8 mouse cellular contexts compared by ENCODE assay signal in the genomic region with DNA sequence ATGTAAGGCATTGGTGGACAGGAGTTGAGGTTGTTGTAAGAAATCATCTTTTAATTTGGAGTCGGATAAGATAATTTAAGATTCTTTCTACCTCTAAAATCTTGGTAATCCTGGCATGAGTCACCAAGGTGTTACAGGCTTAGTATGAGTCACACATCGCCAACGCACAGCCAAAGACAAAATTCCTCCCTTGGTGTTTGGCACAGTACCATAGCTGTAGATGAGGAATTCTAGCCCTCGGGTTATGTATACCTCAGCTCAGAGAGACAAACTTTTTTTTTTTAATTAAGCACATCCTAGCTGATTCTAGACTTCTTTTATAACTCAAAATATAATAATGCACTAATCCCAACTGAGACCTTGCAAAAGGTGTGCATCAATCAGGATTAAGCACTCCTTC. TPM values are rescaled to one million over a fixed set of nuclear protein-coding genes. Genes with fewer than 3 reads are reported as not detected.
DNase-seq lines count a peak whose midpoint lies in the region; ATAC-seq and TF ChIP-seq lines count a peak whose summit lies in the region.

No protein-coding gene starts in this region.

- peak overlapping the region; percentile 86 for H3K4me2 ChIP-seq in heart, postnatal 0 days (ENCODE audit: low read depth, low read length)
- H3K4me2 ChIP-seq in kidney, postnatal 0 days (ENCODE audit: low read length), result peak overlapping the region; percentile 89
- H3K4me2 ChIP-seq in midbrain, postnatal 0 days (ENCODE audit: low read depth, low read length, poor library complexity, severe bottlenecking), result peak overlapping the region; percentile 83

- no peak for DNase-seq in heart, postnatal 0 days (ENCODE audit: low spot score)
- DNase-seq in heart, postnatal 36 days, result no peak
- DNase-seq in cerebellum, postnatal 25 days, result peak; percentile 34 to 61
- no peak for DNase-seq in kidney, postnatal 0 days (ENCODE audit: low spot score)
- DNase-seq in midbrain, postnatal 0 days (ENCODE audit: low spot score), result no peak
- DNase-seq in gastrocnemius, adult 8-10 months (ENCODE audit: low spot score in 2 of 2), result no peak

- peak overlapping the region; percentile 76 for H3K4me3 ChIP-seq in heart, postnatal 0 days (ENCODE audit: low read depth, low read length)
- H3K4me3 ChIP-seq in ES-Bruce4 (ENCODE audit: low read depth, low read length), result peak overlapping the region; percentile 98
- peak overlapping the region; percentile 75 for H3K4me3 ChIP-seq in kidney, postnatal 0 days (replicated peaks; ENCODE audit: low read depth, low read length)
- peak overlapping the region; percentile 85 for H3K4me3 ChIP-seq in midbrain, postnatal 0 days (ENCODE audit: low read depth, low read length)

- intact Hi-C loops in heart, postnatal 36 days (cut with DNase I), result no loop called here

- H3K36me3 ChIP-seq in heart, postnatal 0 days (replicated peaks; ENCODE audit: control insufficient read depth, insufficient read depth, low read length), result no peaks in the 10 kb centered on the region
- no peaks in the 10 kb centered on the region; the same call in 1 of the 2 replicates for H3K36me3 ChIP-seq in ES-Bruce4 (ENCODE audit: control insufficient read depth, insufficient read depth, low read length, poor library complexity, severe bottlenecking)
- H3K36me3 ChIP-seq in kidney, postnatal 0 days (ENCODE audit: insufficient read depth, low read length), result no peaks in the 10 kb centered on the region
- no peaks in the 10 kb centered on the region for H3K36me3 ChIP-seq in midbrain, postnatal 0 days (ENCODE audit: insufficient read depth, low read length)

- WGBS in heart, postnatal 0 days, result 24% methylated on average over 4 of the region's 4 CpGs
- 44% methylated on average over 4 of the region's 4 CpGs for WGBS in kidney, postnatal 0 days
- 30% methylated on average over 4 of the region's 4 CpGs for WGBS in midbrain, postnatal 0 days

- TF ChIP-seq CTCF in heart, postnatal 0 days (IDR thresholded peaks at IDR 0.05; ENCODE audit: low read depth), result no peak
- no peak for TF ChIP-seq CTCF in ES-Bruce4 (IDR thresholded peaks at IDR 0.05; ENCODE audit: low read depth, low read length)
- no peak for TF ChIP-seq CTCF in kidney, postnatal 0 days (IDR thresholded peaks at IDR 0.05; ENCODE audit: low read depth)
- no peak for TF ChIP-seq CTCF in midbrain, postnatal 0 days (IDR thresholded peaks at IDR 0.05)

- no peak for ATAC-seq in heart, postnatal 0 days (ENCODE audit: insufficient read depth, low read depth)
- ATAC-seq in kidney, postnatal 0 days (replicated peaks; ENCODE audit: low FRiP score, low read depth), result no peak
- ATAC-seq in midbrain, postnatal 0 days (ENCODE audit: low FRiP score), result 0 out of 2 replicates have a peak, but pooled peaks have one; percentile 10
- no peak for ATAC-seq in activated CD4-positive, CD25-positive, alpha-beta regulatory T cell, adult 4 months

- peak overlapping the region; percentile 76 for H3K9ac ChIP-seq in heart, postnatal 0 days (replicated peaks; ENCODE audit: low read depth, low read length)
- H3K9ac ChIP-seq in ES-Bruce4 (ENCODE audit: low read depth, poor library complexity, severe bottlenecking), result peak overlapping the region; percentile 79
- peak overlapping the region; percentile 83 for H3K9ac ChIP-seq in kidney, postnatal 0 days (ENCODE audit: low read depth, low read length)
- H3K9ac ChIP-seq in midbrain, postnatal 0 days (replicated peaks; ENCODE audit: low read length, poor library complexity, severe bottlenecking), result peak overlapping the region; percentile 91

- H3K4me1 ChIP-seq in heart, postnatal 0 days (ENCODE audit: control insufficient read depth, insufficient read depth), result peaks cover 22% of the 10 kb centered on the region
- peaks cover 5% of the 10 kb centered on the region for H3K4me1 ChIP-seq in ES-Bruce4 (ENCODE audit: control insufficient read depth, insufficient read depth, low read length)
- H3K4me1 ChIP-seq in kidney, postnatal 0 days (replicated peaks; ENCODE audit: insufficient read depth, low read length), result peaks cover 12% of the 10 kb centered on the region
- peaks cover 10% of the 10 kb centered on the region; the same call in 1 of the 2 replicates for H3K4me1 ChIP-seq in midbrain, postnatal 0 days (ENCODE audit: insufficient read depth, low read length)

- H3K27ac ChIP-seq in heart, postnatal 0 days (ENCODE audit: low read depth), result peak overlapping the region; percentile 91
- H3K27ac ChIP-seq in ES-Bruce4 (ENCODE audit: insufficient read depth, low read length), result no peak overlapping the region
- peak overlapping the region; percentile 91; the same call in 1 of the 2 replicates for H3K27ac ChIP-seq in kidney, postnatal 0 days
- peak overlapping the region; percentile 84; the same call in 1 of the 2 replicates for H3K27ac ChIP-seq in midbrain, postnatal 0 days (ENCODE audit: low read depth, low read length)

- no peak for TF ChIP-seq POLR2A in ES-Bruce4 (IDR thresholded peaks at IDR 0.05; ENCODE audit: insufficient read depth, low read length)

- H3K27me3 ChIP-seq in heart, postnatal 0 days (ENCODE audit: control insufficient read depth, insufficient read depth, low read length), result no peaks in the 10 kb centered on the region
- no peaks in the 10 kb centered on the region for H3K27me3 ChIP-seq in ES-Bruce4 (ENCODE audit: control insufficient read depth, insufficient read depth, low read length, poor library complexity, severe bottlenecking)
- no peaks in the 10 kb centered on the region for H3K27me3 ChIP-seq in kidney, postnatal 0 days (ENCODE audit: insufficient read depth, low read length)
- H3K27me3 ChIP-seq in midbrain, postnatal 0 days (ENCODE audit: insufficient read depth, low read length), result no peaks in the 10 kb centered on the region

- no peaks in the 10 kb centered on the region for H3K9me3 ChIP-seq in heart, postnatal 0 days (replicated peaks; ENCODE audit: control insufficient read depth, low read length)
- no peaks in the 10 kb centered on the region for H3K9me3 ChIP-seq in ES-Bruce4 (replicated peaks; ENCODE audit: control insufficient read depth, insufficient read depth, low read length, poor library complexity, severe bottlenecking)
- H3K9me3 ChIP-seq in kidney, postnatal 0 days (replicated peaks; ENCODE audit: low read length), result no peaks in the 10 kb centered on the region
- H3K9me3 ChIP-seq in midbrain, postnatal 0 days (ENCODE audit: low read length), result no peaks in the 10 kb centered on the region

- no peak for TF ChIP-seq EP300 in heart, postnatal 0 days (IDR thresholded peaks at IDR 0.05; ENCODE audit: low read depth)
- no peak for TF ChIP-seq EP300 in ES-Bruce4 (IDR thresholded peaks at IDR 0.05; ENCODE audit: insufficient read depth, low read depth, low read length)

RNA-seq across cellular contexts. Expression of gene Ctnnal1, which starts 1.0 kb away (rescaled TPM):
- total RNA-seq in heart, postnatal 0 days (2014; rRNA removed; ENCODE audit: low replicate concordance), result 27.9 and 34.3 TPM in 2 replicates
- polyA plus RNA-seq in heart, postnatal 0 days (2015; fragmentation: Nextera tagmentation; extraction: Ambion mirVana), result 34.4 and 35.5 TPM in 2 replicates
- 10 to 100 TPM; 22.3 to 32.9 TPM for total RNA-seq in heart, postnatal 36 days (2021)
- 95.7 and 98.7 TPM in 2 replicates for polyA plus RNA-seq in ES-Bruce4 (2011; ENCODE audit: insufficient read depth, insufficient read length, low read depth, missing spikeins)
- 36.1 and 38.1 TPM in 2 replicates for polyA plus RNA-seq in kidney, postnatal 0 days (2015; fragmentation: Nextera tagmentation; extraction: Ambion mirVana)
- 8.1 and 19.7 TPM in 2 replicates for total RNA-seq in midbrain, postnatal 0 days (2014; rRNA removed)
- 8.0 and 13.0 TPM in 2 replicates for polyA plus RNA-seq in midbrain, postnatal 0 days (2015; fragmentation: Nextera tagmentation; extraction: Ambion mirVana)
- total RNA-seq in gastrocnemius, adult 8-10 months (2022), result 1 to 10 TPM; 5.8 to 9.6 (median 7.2) TPM
- polyA plus RNA-seq in activated CD4-positive, CD25-positive, alpha-beta regulatory T cell, adult 4 months (2017; shearing (Covaris generic)), result 1 to 10 TPM; 2.0 to 2.2 TPM

Comparison
In these comparisons a context has a peak if more than half of its experiments do, and no peak if none do; other contexts are left out.
1. DNase-seq: peak in cerebellum, postnatal 25 days (2 of 2); none in heart, postnatal 0 days (single experiment), heart, postnatal 36 days (0 of 2), kidney, postnatal 0 days (single experiment), midbrain, postnatal 0 days (single experiment) and gastrocnemius, adult 8-10 months (0 of 2).
2. Peak in every context shown above with its lines, with median percentiles within 50 percentile points of each other: H3K4me2 ChIP-seq, H3K4me3 ChIP-seq and H3K9ac ChIP-seq.